Mouse (Mus musculus): ENCODE measurements around the gene Cyth4. TPM values are rescaled to one million over a fixed set of nuclear protein-coding genes. Genes with fewer than 3 reads are reported as not detected.

Gene Cyth4
- total RNA-seq, 2 experiments from 2014 or later, result 5.3 to 7.7 TPM

Other genes with a start within 250 kb of the Cyth4 start
- not detected for gene Tex33, start 201.1 kb upstream of the Cyth4 start, total RNA-seq (2021)
- gene Tst, start 191.1 kb upstream of the Cyth4 start, total RNA-seq (2021), result 10 to 100 TPM; 20.2 to 24.4 TPM
- 10 to 100 TPM; 40.9 to 42.3 TPM for gene Mpst, start 190.6 kb upstream of the Cyth4 start, total RNA-seq (2021)
- 10 to 100 TPM; 28.0 to 30.3 TPM for gene Kctd17, start 168.5 kb upstream of the Cyth4 start, total RNA-seq (2021)
- gene Tmprss6, start 128.4 kb upstream of the Cyth4 start, total RNA-seq (2021), result not detected
- under 1 TPM; 0.39 to 0.54 TPM for gene Il2rb, start 101.8 kb upstream of the Cyth4 start, total RNA-seq (2021)
- gene C1qtnf6, start 65.6 kb upstream of the Cyth4 start, total RNA-seq (2021), result 10 to 100 TPM; 26.2 to 41.8 TPM
- not detected for gene Sstr3, start 52.4 kb upstream of the Cyth4 start, total RNA-seq (2021)
- gene Rac2, start 24.3 kb upstream of the Cyth4 start, total RNA-seq (2021), result 1 to 10 TPM; 2.7 to 7.4 TPM
- 1 to 10 TPM in 1 of 2 experiments, under 1 TPM in 1; 0.75 to 1.5 TPM for gene Elfn2, start 121.7 kb downstream of the Cyth4 start, total RNA-seq (2021)
- 10 to 100 TPM; 11.2 to 11.8 TPM for gene Mfng, start 176.4 kb downstream of the Cyth4 start, total RNA-seq (2021)
- 10 to 100 TPM; 15.4 to 19.0 TPM for gene Card10, start 206.0 kb downstream of the Cyth4 start, total RNA-seq (2021)
- gene Cdc42ep1, start 245.6 kb downstream of the Cyth4 start, total RNA-seq (2021), result 10 to 100 TPM; 37.6 to 47.6 TPM